Mouse (Mus musculus) liver, adult 2 months (tissue): ENCODE results near the gene Cryzl1.

Experiments used
- CTCF ChIP-seq: fragments of 200-500 bp; IDR thresholded peaks from 2 replicates; pipeline ENCODE4 v1.5.1; 2011; ENCODE audit warnings: low read depth, low read length, control low read depth
- POLR2A ChIP-seq: fragments of 200-500 bp; IDR thresholded peaks from 2 replicates; pipeline ENCODE4 v1.6.1; 2011; ENCODE audit warnings: low read length, control low read depth; ENCODE audit not compliant: insufficient read depth; ENCODE audit errors: extremely low read depth

- TF ChIP-seq POLR2A = no peak
- TF ChIP-seq CTCF = no peak
Measured at GRCm38 (mm10) chr16:91661397-91661796, 67.4 kb downstream of the Cryzl1 start.
